Mouse (Mus musculus): ENCODE results near the gene Plpp7.

- no peak for TF ChIP-seq CTCF (IDR thresholded peaks at IDR 0.05; ENCODE audit: control insufficient read depth, insufficient read depth, low read length)
- no peak for TF ChIP-seq POLR2A (IDR thresholded peaks at IDR 0.05; ENCODE audit: borderline replicate concordance, control insufficient read depth, low read depth, low read length)
Measured at GRCm38 (mm10) chr2:32061722-32062505, 33.4 kb upstream of the Plpp7 start.

Measured in bone marrow, adult 2 months (tissue).